Mouse (Mus musculus) brain, embryonic 14.5 days (tissue): ENCODE results near the gene Onecut1.

ENCODE experiments used
- CTCF ChIP-seq: fragments of 200-500 bp; IDR thresholded peaks from 2 replicates; pipeline ENCODE4 v1.5.1; 2012; ENCODE audit warnings: inconsistent platforms, mild to moderate bottlenecking, moderate library complexity, borderline replicate concordance; ENCODE audit not compliant: insufficient read depth, insufficient read length; ENCODE audit errors: extremely low read depth
- POLR2A ChIP-seq: fragments of 200-500 bp; IDR thresholded peaks from 2 replicates; pipeline ENCODE4 v1.6.1; 2012; ENCODE audit warnings: mild to moderate bottlenecking, inconsistent platforms, borderline replicate concordance; ENCODE audit not compliant: poor library complexity, insufficient read depth, insufficient read length, severe bottlenecking; ENCODE audit errors: extremely low read depth

DNA sequence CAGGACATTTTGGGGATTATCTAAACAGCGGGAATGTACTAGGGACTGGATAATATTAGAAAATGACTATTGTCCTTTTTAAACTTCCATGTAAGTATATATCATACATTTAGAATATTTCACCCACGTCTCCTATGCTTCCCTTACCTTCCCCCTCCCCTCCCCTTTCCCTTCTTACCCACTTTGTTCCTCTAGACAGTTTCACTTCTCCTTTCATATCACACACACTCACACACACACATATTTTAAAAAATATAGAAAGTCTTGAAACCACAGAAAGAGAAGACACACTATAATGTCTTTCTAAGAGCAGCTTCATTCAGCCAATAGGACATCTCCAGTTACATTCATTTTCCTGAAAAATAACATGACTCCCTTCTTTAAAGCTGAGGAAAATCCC is 36.6 kb upstream of the Onecut1 start:
- TF ChIP-seq CTCF (no peak), POLR2A (no peak)
